Mouse (Mus musculus): Measurements from ENCODE around the gene Nxt1.

Gene Nxt1

GRCm38 (mm10) chr2:148687971-148688370, 15.6 kb downstream of the Nxt1 start:
- in situ Hi-C loops (cut with MseI, MboI), result no loop called here

- in situ Hi-C loops (cut with MseI, MboI), result no loop called here
These were observed 17.2 kb downstream of the Nxt1 start for GRCm38 (mm10) chr2:148689444-148690140.

GRCm38 (mm10) chr2:148690291-148690690, 17.9 kb downstream of the Nxt1 start:
- in situ Hi-C loops (cut with MseI, MboI), result no loop called here

- in situ Hi-C loops (cut with MseI, MboI), result no loop called here
These were observed 18.4 kb downstream of the Nxt1 start for GRCm38 (mm10) chr2:148690781-148691180.

GRCm38 (mm10) chr2:148698571-148698970, 26.2 kb downstream of the Nxt1 start:
- in situ Hi-C loops (cut with MseI, MboI), result no loop called here

- in situ Hi-C loops (cut with MseI, MboI), result no loop called here
These were observed 34.2 kb downstream of the Nxt1 start for GRCm38 (mm10) chr2:148706409-148707201.

- in situ Hi-C loops (cut with MseI, MboI), result no loop called here
These were observed 34.8 kb downstream of the Nxt1 start for GRCm38 (mm10) chr2:148707202-148707530.

GRCm38 (mm10) chr2:148712326-148712725, 39.9 kb downstream of the Nxt1 start:
- in situ Hi-C loops (cut with MseI, MboI), result no loop called here

- in situ Hi-C loops (cut with MseI, MboI), result no loop called here
These were observed 44.7 kb downstream of the Nxt1 start for GRCm38 (mm10) chr2:148717072-148717471.

- in situ Hi-C loops (cut with MseI, MboI), result no loop called here
These were observed 47.0 kb downstream of the Nxt1 start for GRCm38 (mm10) chr2:148719271-148719995.
